Mouse (Mus musculus) stomach, embryonic 15.5 days (tissue): ENCODE measurements around the gene Lrrc63. TPM values are rescaled to one million over a fixed set of nuclear protein-coding genes. Genes with fewer than 3 reads are reported as not detected.
"Not testable (repeated sequence)": the region's sequence is repeated elsewhere in the genome, so short reads cannot be mapped to it uniquely, and the experiment has no call there.

Experiments
- ATAC-seq: fragments of 200-750 bp; cut with Nextera tagmentation; 2 replicates; pipeline ENCODE4 v1.8.0; 2017; ENCODE audit warnings: low read depth, moderate number of reproducible peaks, moderate TSS enrichment; ENCODE audit not compliant: insufficient read depth, low FRiP score
- H3K27ac ChIP-seq: fragments of 300-500 bp; sonication (generic); 2 replicates; pipeline ENCODE4 v1.5.1; 2015; ENCODE audit warnings: mild to moderate bottlenecking, inconsistent platforms
- H3K27me3 ChIP-seq: fragments of 300-500 bp; sonication (generic); replicated peaks from 2 replicates; pipeline ENCODE4 v1.6.1; 2015; ENCODE audit warnings: inconsistent platforms
- H3K36me3 ChIP-seq: fragments of 300-500 bp; sonication (generic); 2 replicates; pipeline ENCODE4 v1.6.1; 2015; ENCODE audit warnings: inconsistent platforms
- H3K4me1 ChIP-seq: fragments of 300-500 bp; sonication (generic); 2 replicates; pipeline ENCODE4 v1.6.1; 2015; ENCODE audit warnings: inconsistent platforms
- H3K4me2 ChIP-seq: fragments of 300-500 bp; sonication (generic); 2 replicates; pipeline ENCODE4 v1.6.1; 2015; ENCODE audit warnings: mild to moderate bottlenecking, inconsistent platforms
- H3K4me3 ChIP-seq: fragments of 300-500 bp; sonication (generic); replicated peaks from 2 replicates; pipeline ENCODE4 v1.5.1; 2015; ENCODE audit warnings: inconsistent platforms
- H3K9ac ChIP-seq: fragments of 300-500 bp; sonication (generic); 2 replicates; pipeline ENCODE4 v1.6.1; 2015; ENCODE audit warnings: inconsistent platforms
- H3K9me3 ChIP-seq: fragments of 300-500 bp; sonication (generic); 2 replicates; pipeline ENCODE4 v1.6.1; 2016; ENCODE audit warnings: inconsistent platforms
- WGBS: fragments of 180-500 bp; shearing (Covaris S2); methylation state at CpG from one replicate; pipeline ENCODE4 v1.1.7; 2015; 5-methylcytosine and 5-hydroxymethylcytosine counted together
- polyA plus RNA-seq: library from polyadenylated mRNA; unstranded; fragments of >200 nt; fragmentation: Nextera tagmentation; extraction: Ambion mirVana; gene quantifications from 2 replicates; pipeline ENCODE4 v1.2.1, GENCODE M21; 2015

The Lrrc63 gene
- polyA plus RNA-seq, 1 experiment from 2014 or later = not detected

- Histone ChIP-seq H3K9ac (no peak overlapping the region), H3K27me3 (no peaks in the 10 kb centered on the region), H3K36me3 (no peaks in the 10 kb centered on the region), H3K9me3 (no peaks in the 10 kb centered on the region), H3K27ac (no peak overlapping the region), H3K4me3 (no peak overlapping the region), H3K4me2 (no peak overlapping the region), H3K4me1 (no peaks in the 10 kb centered on the region)
- no peak for ATAC-seq
- 52% methylated on average over 2 of the region's 2 CpGs for WGBS
Measured at GRCm38 (mm10) chr14:75165574-75166131, 35.0 kb upstream of the Lrrc63 start.

GRCm38 (mm10) chr14:75164345-75164744 lies 33.7 kb upstream of the Lrrc63 start:
- no peaks in the 10 kb centered on the region for H3K9me3 ChIP-seq
- H3K9ac ChIP-seq = no peak overlapping the region
- H3K36me3 ChIP-seq = no peaks in the 10 kb centered on the region
- H3K4me1 ChIP-seq = no peaks in the 10 kb centered on the region
- no peak overlapping the region for H3K4me3 ChIP-seq
- 83% methylated on average over 9 of the region's 9 CpGs for WGBS
- no peak for ATAC-seq
- no peaks in the 10 kb centered on the region for H3K27me3 ChIP-seq
- H3K4me2 ChIP-seq = no peak overlapping the region
- no peak overlapping the region for H3K27ac ChIP-seq

DNA sequence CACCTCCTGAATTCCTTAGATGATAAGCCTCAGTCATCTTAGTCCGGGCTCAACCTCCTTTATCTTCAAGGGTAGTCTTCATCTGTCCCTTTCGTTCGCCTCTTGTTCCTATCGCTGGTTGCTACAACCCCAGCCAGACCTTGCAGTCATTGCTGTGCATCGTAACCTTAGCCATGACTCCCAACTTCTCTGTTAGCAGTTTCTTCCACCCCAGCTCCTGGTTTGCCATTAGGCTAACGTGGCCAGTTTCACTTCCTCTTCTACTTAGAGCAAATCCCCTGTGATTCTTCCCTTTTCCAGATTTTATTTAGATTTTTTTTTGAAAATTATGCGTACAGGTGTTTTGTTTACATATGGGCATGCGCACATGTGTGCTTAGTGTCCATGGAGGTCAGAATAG lies 33.2 kb upstream of the Lrrc63 start:
- Histone ChIP-seq H3K9me3 (no peaks in the 10 kb centered on the region), H3K4me2 (no peak overlapping the region), H3K4me3 (no peak overlapping the region), H3K4me1 (no peaks in the 10 kb centered on the region), H3K36me3 (no peaks in the 10 kb centered on the region), H3K27me3 (no peaks in the 10 kb centered on the region), H3K9ac (no peak overlapping the region), H3K27ac (no peak overlapping the region)
- WGBS = 88% methylated on average over 8 of the region's 8 CpGs
- no peak for ATAC-seq

DNA sequence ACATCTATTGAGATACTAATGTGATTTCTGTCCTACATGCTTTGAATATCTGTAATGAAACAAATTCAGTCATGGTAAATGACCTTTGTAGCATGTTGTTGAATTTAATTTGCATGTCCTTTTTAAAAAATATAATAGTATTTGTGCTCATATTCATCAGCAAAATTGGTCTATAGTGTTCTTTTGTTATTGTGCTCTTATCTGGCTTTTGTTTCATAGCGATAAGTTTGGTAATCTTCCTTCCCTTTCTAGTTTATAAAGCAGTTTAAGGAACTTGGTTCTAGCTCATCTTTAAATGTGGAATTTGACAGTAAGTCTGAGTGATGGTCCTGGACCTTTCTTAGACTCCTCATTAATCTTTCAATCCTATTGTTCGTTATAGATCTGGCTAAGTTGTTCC lies 28.7 kb upstream of the Lrrc63 start:
- H3K4me2 ChIP-seq = no peak overlapping the region
- no peak overlapping the region for H3K27ac ChIP-seq
- no peak overlapping the region for H3K4me3 ChIP-seq
- 90% methylated on average over 2 of the region's 2 CpGs for WGBS
- ATAC-seq = no peak
- no peaks in the 10 kb centered on the region for H3K27me3 ChIP-seq
- no peaks in the 10 kb centered on the region for H3K4me1 ChIP-seq
- no peak overlapping the region for H3K9ac ChIP-seq
- H3K9me3 ChIP-seq = no peaks in the 10 kb centered on the region
- no peaks in the 10 kb centered on the region for H3K36me3 ChIP-seq

GRCm38 (mm10) chr14:75154481-75154880 lies 23.8 kb upstream of the Lrrc63 start:
- no peaks in the 10 kb centered on the region for H3K9me3 ChIP-seq
- ATAC-seq = no peak
- no peak overlapping the region for H3K4me3 ChIP-seq
- H3K4me2 ChIP-seq = no peak overlapping the region
- no peaks in the 10 kb centered on the region for H3K36me3 ChIP-seq
- no peak overlapping the region for H3K9ac ChIP-seq
- 62% methylated on average over 8 of the region's 8 CpGs for WGBS
- H3K27me3 ChIP-seq = no peaks in the 10 kb centered on the region
- H3K4me1 ChIP-seq = no peaks in the 10 kb centered on the region
- H3K27ac ChIP-seq = no peak overlapping the region

GRCm38 (mm10) chr14:75151146-75151545 lies 20.5 kb upstream of the Lrrc63 start:
- 65% methylated on average over 3 of the region's 3 CpGs for WGBS
- Histone ChIP-seq H3K36me3 (no peaks in the 10 kb centered on the region), H3K4me3 (no peak overlapping the region), H3K9ac (no peak overlapping the region), H3K27ac (no peak overlapping the region), H3K4me2 (no peak overlapping the region), H3K4me1 (no peaks in the 10 kb centered on the region), H3K27me3 (no peaks in the 10 kb centered on the region), H3K9me3 (no peaks in the 10 kb centered on the region)
- no peak for ATAC-seq

GRCm38 (mm10) chr14:75150653-75151052 lies 20.0 kb upstream of the Lrrc63 start:
- no peaks in the 10 kb centered on the region for H3K4me1 ChIP-seq
- 69% methylated on average over 2 of the region's 2 CpGs for WGBS
- ATAC-seq = no peak
- H3K27ac ChIP-seq = no peak overlapping the region
- H3K27me3 ChIP-seq = no peaks in the 10 kb centered on the region
- no peak overlapping the region for H3K4me2 ChIP-seq
- H3K36me3 ChIP-seq = no peaks in the 10 kb centered on the region
- H3K9me3 ChIP-seq = no peaks in the 10 kb centered on the region
- H3K4me3 ChIP-seq = no peak overlapping the region
- H3K9ac ChIP-seq = no peak overlapping the region

DNA sequence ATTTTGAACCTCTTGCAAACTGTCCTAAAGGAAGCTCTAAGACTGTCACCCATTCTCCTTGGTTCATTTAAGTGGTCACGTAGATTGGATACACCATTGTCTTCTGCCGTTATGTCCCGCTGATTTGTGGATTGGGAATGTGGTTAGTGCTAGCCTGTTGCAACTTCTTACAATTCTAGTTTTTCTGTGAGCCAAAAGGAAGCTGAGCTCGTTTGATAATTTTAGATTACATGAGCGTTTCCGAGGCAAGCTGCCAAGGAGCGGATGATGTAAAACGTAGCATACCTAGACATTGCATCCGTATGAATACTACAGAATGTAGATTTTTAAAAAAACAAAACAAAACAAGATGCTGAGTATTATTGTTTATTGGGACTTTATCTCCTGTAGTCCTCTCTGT lies 17.5 kb upstream of the Lrrc63 start:
- Histone ChIP-seq H3K4me3 (no peak overlapping the region), H3K27me3 (no peaks in the 10 kb centered on the region), H3K4me2 (no peak overlapping the region), H3K4me1 (no peaks in the 10 kb centered on the region), H3K36me3 (no peaks in the 10 kb centered on the region), H3K9ac (no peak overlapping the region), H3K9me3 (no peaks in the 10 kb centered on the region), H3K27ac (no peak overlapping the region)
- WGBS = 73% methylated on average over 9 of the region's 9 CpGs
- ATAC-seq = no peak

DNA sequence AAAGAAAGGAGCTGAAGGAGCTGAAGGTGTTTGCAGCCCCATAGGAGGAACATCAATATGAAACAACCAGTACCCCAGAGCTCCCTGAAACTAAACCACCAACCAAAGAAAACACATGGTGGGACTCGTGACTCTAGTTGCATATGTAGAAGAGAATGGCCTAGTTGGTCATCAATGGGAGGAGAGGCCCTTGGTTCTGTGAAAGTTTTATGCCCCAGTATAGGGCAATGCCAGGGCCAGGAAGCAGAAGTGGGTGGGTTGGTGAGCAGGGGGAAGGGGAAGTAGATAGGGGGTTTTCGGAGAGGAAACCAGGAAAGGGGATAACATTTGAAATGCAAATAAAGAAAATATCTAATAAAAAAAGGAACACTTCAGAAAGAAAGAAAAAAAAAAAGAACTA lies 17.0 kb upstream of the Lrrc63 start:
- 66% methylated on average over 2 of the region's 2 CpGs for WGBS
- not testable (repeated sequence) for H3K4me1 ChIP-seq, H3K4me2 ChIP-seq

GRCm38 (mm10) chr14:75139225-75139624 lies 8.5 kb upstream of the Lrrc63 start:
- 81% methylated on average over 2 of the region's 2 CpGs for WGBS

More for the DNA sequence above, 17.0 kb upstream of the Lrrc63 start:
- not testable (repeated sequence) for H3K9ac ChIP-seq, ATAC-seq, H3K36me3 ChIP-seq, H3K27ac ChIP-seq, H3K27me3 ChIP-seq, H3K9me3 ChIP-seq, H3K4me3 ChIP-seq

GRCm38 (mm10) chr14:75138503-75138902 lies 7.8 kb upstream of the Lrrc63 start:
- 62% methylated on average over 10 of the region's 10 CpGs for WGBS
- ATAC-seq = peak; percentile 94
- Histone ChIP-seq H3K4me3 (no peak overlapping the region), H3K36me3 (no peaks in the 10 kb centered on the region), H3K4me2 (no peak overlapping the region), H3K9ac (no peak overlapping the region), H3K4me1 (no peaks in the 10 kb centered on the region), H3K27me3 (no peaks in the 10 kb centered on the region), H3K27ac (no peak overlapping the region), H3K9me3 (no peaks in the 10 kb centered on the region)

More at GRCm38 (mm10) chr14:75139225-75139624, 8.5 kb upstream of the Lrrc63 start:
- no peak overlapping the region for H3K4me3 ChIP-seq
- H3K36me3 ChIP-seq = no peaks in the 10 kb centered on the region
- no peak overlapping the region for H3K9ac ChIP-seq
- no peaks in the 10 kb centered on the region for H3K27me3 ChIP-seq
- no peaks in the 10 kb centered on the region for H3K9me3 ChIP-seq
- H3K4me1 ChIP-seq = no peaks in the 10 kb centered on the region
- H3K27ac ChIP-seq = no peak overlapping the region
- H3K4me2 ChIP-seq = no peak overlapping the region
- ATAC-seq = no peak

- H3K9ac ChIP-seq = no peak overlapping the region
- no peaks in the 10 kb centered on the region for H3K4me1 ChIP-seq
- no peaks in the 10 kb centered on the region for H3K9me3 ChIP-seq
- H3K27me3 ChIP-seq = no peaks in the 10 kb centered on the region
- whole genome bisulfite sequencing = 45% methylated on average over 25 of the region's 25 CpGs
- H3K4me3 ChIP-seq = peak overlapping the region; percentile 27
- H3K36me3 ChIP-seq = no peaks in the 10 kb centered on the region
- H3K4me2 ChIP-seq = peak overlapping the region; percentile 44
- peak overlapping the region; percentile 87 for H3K27ac ChIP-seq
- ATAC-seq = peak; percentile 56
Measured at GRCm38 (mm10) chr14:75136119-75136966, 5.7 kb upstream of the Lrrc63 start.
